Mouse (Mus musculus): ENCODE data around the gene Dtx4.
A peak's percentile ranks its signal among the peaks of the same experiment; 100 is the strongest.

The Dtx4 gene

GRCm38 (mm10) chr19:12466204-12466603 is 35.0 kb downstream of the Dtx4 start:
- peak; percentile 52 for DNase-seq (ENCODE audit: extremely low spot score)

DNA sequence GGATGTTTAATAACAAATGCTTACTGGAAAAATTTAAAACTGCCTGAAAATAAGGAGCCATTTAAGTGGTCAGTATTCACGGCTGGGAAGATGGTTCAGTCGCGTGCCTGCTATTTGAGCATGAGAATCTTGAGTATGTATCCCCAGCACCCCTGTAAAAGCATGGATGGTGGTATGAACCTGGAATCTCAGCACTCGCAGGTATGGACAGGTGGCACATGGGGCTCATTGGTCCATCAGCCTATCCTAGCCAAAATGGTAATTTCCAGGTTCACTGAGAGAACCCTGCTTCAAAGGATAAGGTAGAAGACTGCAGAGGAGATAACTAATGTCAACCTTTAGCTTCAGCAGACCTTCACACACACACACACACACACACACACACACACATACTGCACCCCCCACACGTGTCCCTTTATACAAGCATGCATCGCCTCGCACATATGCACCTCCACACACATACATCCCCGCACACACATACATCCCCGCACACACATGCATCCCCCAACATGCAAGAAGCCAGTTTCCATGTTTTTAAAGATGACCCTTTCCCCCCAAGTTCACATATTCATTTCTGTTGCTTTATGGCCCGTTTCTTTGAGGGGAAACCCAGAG is 35.6 kb downstream of the Dtx4 start:
- DNase-seq (ENCODE audit: extremely low spot score): no peak

- DNase-seq (ENCODE audit: extremely low spot score): no peak
Measured at GRCm38 (mm10) chr19:12464674-12465073, 36.6 kb downstream of the Dtx4 start.

- DNase-seq (ENCODE audit: extremely low spot score): no peak
Measured at GRCm38 (mm10) chr19:12464127-12464526, 37.1 kb downstream of the Dtx4 start.

- DNase-seq (ENCODE audit: extremely low spot score): no peak
Measured at GRCm38 (mm10) chr19:12463722-12464035, 37.6 kb downstream of the Dtx4 start.

- DNase-seq (ENCODE audit: extremely low spot score): no peak
Measured at GRCm38 (mm10) chr19:12462851-12463721, 38.2 kb downstream of the Dtx4 start.

DNA sequence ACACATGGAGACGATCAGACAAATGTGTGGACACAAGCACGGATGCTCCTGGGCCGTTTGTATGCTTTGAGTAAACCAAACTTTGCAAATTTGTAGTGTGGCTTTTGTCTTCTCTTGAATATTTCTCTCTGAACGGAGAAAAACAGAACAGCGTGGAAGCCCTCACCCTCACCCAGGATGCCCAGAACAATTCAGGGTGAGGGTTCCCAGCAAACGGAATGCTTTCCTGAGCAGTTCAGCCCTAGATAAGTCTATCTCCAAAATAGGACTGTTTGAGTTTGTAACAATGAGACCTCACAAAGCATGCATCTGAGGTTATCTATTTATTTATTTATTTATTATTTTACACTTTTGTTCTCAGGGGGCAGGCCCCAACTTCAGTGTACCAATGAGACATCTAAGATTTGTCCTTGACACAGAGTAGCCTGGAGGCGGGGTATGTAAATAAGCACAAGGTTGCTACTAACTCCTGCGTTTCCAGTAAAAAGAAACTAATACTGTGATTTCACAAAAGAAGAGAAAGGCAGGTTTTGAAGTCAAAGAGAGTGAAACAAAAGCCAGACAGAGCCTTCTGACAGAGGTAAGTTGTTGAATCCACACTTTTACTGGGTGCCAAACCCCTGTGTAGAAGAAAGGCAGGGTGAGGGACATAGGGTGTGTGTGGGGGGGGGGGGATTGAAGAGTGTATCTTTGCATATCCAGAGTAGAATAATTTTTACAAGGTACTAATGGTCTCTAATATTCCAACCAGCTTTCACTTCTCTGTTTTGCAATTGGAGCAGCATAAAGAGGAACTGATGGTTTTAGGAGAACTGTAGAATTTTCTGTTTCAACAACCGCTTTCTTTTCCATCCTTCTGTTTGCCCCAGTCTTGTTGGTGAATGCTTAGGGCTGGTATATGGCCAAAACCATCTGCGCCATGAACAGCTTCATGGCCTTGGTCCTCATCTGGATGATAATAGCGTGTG is 40.7 kb downstream of the Dtx4 start, which contains the start of gene Mpeg1:
Mpeg1 (plus strand) TSS at position 498 of the 968 bp plus-strand sequence.
- DNase-seq (ENCODE audit: extremely low spot score): no peak

DNA sequence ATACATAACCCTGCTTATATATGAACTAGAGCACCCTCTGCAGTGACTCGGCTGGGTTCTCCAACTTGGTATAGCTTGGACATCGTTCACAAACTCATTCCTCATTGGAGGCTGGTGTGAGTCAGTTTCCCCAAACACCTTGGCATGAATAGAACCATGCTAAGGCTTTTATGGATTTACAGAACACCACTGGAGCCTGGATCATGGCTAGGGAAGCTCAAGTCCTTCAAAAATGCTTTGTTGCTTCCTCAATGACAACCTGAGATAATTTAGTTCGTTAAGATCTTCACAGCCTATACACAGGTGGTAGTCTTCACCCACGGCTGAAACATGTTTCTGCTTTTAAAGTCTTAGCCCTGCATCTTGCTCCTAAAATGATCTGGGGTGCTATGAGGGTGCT is 41.7 kb downstream of the Dtx4 start:
- no peak for DNase-seq (ENCODE audit: extremely low spot score)

- no peak for DNase-seq (ENCODE audit: extremely low spot score)
Measured at GRCm38 (mm10) chr19:12457401-12458066, 43.7 kb downstream of the Dtx4 start.

- DNase-seq (ENCODE audit: extremely low spot score): no peak
Measured at GRCm38 (mm10) chr19:12445014-12445413, 56.2 kb downstream of the Dtx4 start.

- DNase-seq (ENCODE audit: extremely low spot score): no peak
Measured at GRCm38 (mm10) chr19:12442560-12442959, 58.7 kb downstream of the Dtx4 start.

DNA sequence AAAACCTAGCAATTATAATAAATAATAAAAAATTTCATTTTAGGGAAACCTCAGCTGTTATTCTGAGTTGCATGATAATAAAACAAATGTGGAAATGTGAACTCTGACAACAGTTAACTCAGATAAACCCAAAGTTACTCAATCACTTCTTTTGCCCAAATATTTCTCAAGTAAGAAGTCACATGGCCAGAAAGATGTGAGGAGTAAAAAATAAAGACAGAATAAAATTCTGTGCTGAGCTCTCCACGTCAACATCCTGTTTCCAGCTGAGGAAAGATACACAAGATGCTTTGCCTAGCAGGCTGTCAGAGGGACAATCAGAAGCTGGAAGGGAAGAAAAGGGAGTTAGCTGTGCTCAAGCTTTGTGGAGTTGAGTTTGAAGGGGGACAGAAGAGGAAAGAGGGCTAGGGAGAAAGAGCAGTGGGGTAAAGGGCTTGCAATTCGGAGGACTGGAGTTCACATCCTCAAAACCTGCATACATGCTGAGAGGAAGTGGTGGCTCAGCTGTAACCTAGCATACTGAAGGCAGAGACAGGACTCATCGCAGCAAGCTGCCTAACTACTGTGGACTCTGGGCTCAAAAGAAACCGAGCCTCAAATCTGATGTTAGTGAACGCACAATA is 61.0 kb downstream of the Dtx4 start:
- no peak for DNase-seq (ENCODE audit: extremely low spot score)

- DNase-seq (ENCODE audit: extremely low spot score): no peak
Measured at GRCm38 (mm10) chr19:12439581-12439980, 61.7 kb downstream of the Dtx4 start.

DNA sequence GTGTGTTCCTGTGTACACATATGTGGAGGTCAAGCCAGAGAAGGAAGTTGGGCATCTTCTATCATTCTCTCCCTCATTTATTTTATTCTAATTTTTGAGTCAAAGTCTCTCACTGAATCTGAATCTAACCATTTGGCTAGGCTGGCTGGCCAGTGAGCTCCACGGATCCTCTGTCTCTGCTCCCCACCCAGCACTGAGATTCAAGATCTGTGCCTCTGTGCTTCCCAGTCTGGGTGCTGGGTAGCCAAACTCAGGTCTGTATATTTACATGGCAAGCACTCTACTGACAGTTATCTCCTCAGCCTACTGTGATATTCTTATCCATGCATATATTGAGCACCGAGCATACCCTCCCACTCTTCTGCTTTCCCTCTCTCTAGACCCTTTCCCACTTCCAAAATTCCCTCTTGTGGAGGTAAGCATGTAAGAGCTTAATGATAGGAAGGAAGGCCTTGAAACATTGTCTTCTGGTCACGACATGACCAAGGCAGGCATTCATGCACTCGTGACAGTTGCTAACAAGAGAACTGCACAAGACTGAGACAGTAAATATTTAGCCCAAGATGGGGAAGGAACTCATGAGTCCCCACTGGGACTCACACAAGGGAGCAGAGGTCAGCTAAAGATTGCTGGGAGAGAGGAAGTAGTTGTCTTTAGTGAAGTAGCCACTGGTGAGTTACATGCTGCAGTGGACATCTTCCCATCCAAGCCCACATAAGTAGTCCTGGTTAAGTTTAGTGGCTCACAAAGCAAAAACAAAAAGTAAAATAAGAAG is 65.3 kb downstream of the Dtx4 start:
- DNase-seq (ENCODE audit: extremely low spot score): no peak

DNA sequence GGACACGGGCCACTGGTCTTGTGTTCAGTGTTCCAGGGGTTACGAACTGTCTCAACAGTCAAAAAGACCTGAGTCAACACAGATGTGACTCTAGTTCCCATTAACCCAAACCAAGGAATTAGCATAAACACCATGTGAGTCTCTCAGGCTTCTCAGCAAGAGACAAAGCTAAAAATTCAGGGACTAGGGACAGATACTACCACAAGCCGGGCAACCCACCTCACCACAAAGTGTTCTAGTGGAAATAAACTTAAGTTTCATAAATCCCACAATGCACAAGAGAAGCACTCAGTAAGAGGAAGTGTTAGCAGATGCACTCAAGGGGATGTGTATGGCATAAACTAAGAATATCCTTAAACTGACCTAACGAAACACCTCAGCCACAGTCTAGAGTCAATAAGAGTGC is 66.2 kb downstream of the Dtx4 start:
- DNase-seq (ENCODE audit: extremely low spot score): no peak

DNA sequence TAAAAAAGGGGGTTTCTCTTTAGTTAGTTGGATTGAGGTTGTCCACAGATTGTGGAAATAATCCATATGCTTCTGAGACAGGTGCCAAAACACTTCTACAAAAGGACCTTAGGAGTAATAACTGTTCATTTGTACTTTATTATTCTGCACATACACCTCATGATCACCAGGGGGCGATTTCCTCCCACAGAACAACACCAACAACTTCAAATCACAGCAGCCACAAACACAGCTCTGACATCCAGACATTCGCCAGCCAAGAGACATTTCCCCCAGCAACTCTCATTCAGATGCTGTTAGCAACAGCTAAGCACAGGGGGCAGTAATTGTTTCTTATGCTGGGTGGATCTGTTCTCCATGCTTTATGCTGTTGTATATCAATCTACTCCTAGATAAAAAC is 68.2 kb downstream of the Dtx4 start:
- DNase-seq (ENCODE audit: extremely low spot score): peak; percentile 19

GRCm38 (mm10) chr19:12427605-12428004 is 73.6 kb downstream of the Dtx4 start, which contains the start of gene Pfpl:
Gene Pfpl, plus strand, starts transcription at chr19:12427905.
- DNase-seq (ENCODE audit: extremely low spot score): no peak

- DNase-seq (ENCODE audit: extremely low spot score): no peak
Measured at GRCm38 (mm10) chr19:12427101-12427500, 74.2 kb downstream of the Dtx4 start.

DNA sequence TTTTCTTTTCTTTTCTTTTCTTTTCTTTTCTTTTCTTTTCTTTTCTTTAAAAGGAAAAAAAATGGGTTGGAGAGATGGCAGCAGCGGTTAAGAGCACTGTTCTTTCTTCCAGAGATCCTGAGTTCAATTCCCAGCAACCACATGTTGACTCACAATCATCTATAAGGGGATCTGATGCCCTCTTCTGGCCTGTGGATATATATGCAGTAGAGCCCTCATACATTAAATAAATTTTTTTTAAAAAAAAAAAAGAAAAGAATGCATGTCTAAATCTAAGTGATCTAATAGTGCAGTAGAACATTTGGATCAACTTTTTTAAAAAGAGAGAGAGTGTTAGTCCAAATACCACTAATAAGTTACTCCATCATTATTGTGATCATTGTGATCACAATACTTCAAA is 79.6 kb downstream of the Dtx4 start:
- no peak for DNase-seq (ENCODE audit: extremely low spot score)

DNA sequence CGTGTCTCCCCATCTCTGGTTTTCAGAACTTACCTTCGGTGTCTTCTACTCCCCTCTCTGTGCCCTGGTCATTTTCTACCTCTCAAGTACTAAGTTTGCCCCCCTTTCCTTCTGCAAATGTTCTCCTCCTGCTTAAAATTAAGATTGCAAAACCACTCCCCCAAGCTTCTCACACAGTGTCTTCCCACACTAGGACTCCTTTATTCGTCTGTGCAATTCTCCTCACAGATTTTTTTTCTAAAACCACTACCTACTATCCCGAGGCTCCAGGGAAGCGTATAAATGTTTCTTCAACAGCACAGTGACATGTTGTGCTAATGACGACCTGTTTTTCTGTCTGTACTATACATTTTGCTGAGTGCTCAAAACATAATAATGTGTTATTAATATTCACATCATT is 80.7 kb downstream of the Dtx4 start:
- no peak for DNase-seq (ENCODE audit: extremely low spot score)

Measured in embryo, embryonic 9.5 days (tissue).